Mouse (Mus musculus): ENCODE measurements at regions not wholly inside any gene's neighbourhood (a gene's known extent, or its start where the extent isn't known, plus 50 kb on each side); places are given as distances from the start of the nearest gene placed in this dataset.

GRCm38 (mm10) chr3:39528087-39528486 lies 641.3 kb downstream of the Fat4 start:
- Histone ChIP-seq H3K27me3 (ENCODE audit: control insufficient read depth, insufficient read depth, insufficient read length) (no peaks in the 10 kb centered on the region), H3K79me3 (ENCODE audit: low read depth) (no peaks in the 10 kb centered on the region), H3K4me3 (ENCODE audit: insufficient read depth, poor library complexity, severe bottlenecking) (no peak overlapping the region), H3ac (ENCODE audit: control insufficient read depth, insufficient read length, low read depth) (no peak overlapping the region), H3K36me3 (ENCODE audit: control insufficient read depth, insufficient read depth) (no peaks in the 10 kb centered on the region), H3K79me2 (ENCODE audit: control insufficient read depth, insufficient read depth) (no peaks in the 10 kb centered on the region)
- TF ChIP-seq MYOG (IDR thresholded peaks at IDR 0.05; ENCODE audit: control insufficient read depth, extremely low read depth, insufficient read length) (no peak), MYOD1 (IDR thresholded peaks at IDR 0.05; ENCODE audit: control insufficient read depth, insufficient read length, low read depth) (no peak), FOSL1 (IDR thresholded peaks at IDR 0.05; ENCODE audit: insufficient read depth, low read length, poor library complexity, severe bottlenecking) (no peak), USF1 (IDR thresholded peaks at IDR 0.05; ENCODE audit: low read depth) (no peak), CTCF (IDR thresholded peaks at IDR 0.05; ENCODE audit: control insufficient read depth, insufficient read depth, insufficient read length) (no peak), MAX (IDR thresholded peaks at IDR 0.05) (no peak), CEBPB (IDR thresholded peaks at IDR 0.05; ENCODE audit: low read depth) (no peak)

- no peaks in the 10 kb centered on the region for H3K36me3 ChIP-seq (ENCODE audit: control insufficient read depth, insufficient read depth)
- H3K79me2 ChIP-seq (ENCODE audit: control insufficient read depth, insufficient read depth), result no peaks in the 10 kb centered on the region
- no peaks in the 10 kb centered on the region for H3K79me3 ChIP-seq (ENCODE audit: low read depth)
- TF ChIP-seq MAX (IDR thresholded peaks at IDR 0.05), result no peak
- no peak for TF ChIP-seq CTCF (IDR thresholded peaks at IDR 0.05; ENCODE audit: control insufficient read depth, insufficient read depth, insufficient read length)
- no peak for TF ChIP-seq CEBPB (IDR thresholded peaks at IDR 0.05; ENCODE audit: low read depth)
- TF ChIP-seq MYOD1 (IDR thresholded peaks at IDR 0.05; ENCODE audit: control insufficient read depth, insufficient read length, low read depth), result no peak
- no peak for TF ChIP-seq MYOG (IDR thresholded peaks at IDR 0.05; ENCODE audit: control insufficient read depth, extremely low read depth, insufficient read length)
- no peak for TF ChIP-seq USF1 (IDR thresholded peaks at IDR 0.05; ENCODE audit: low read depth)
- TF ChIP-seq FOSL1 (IDR thresholded peaks at IDR 0.05; ENCODE audit: insufficient read depth, low read length, poor library complexity, severe bottlenecking), result no peak
- no peaks in the 10 kb centered on the region for H3K27me3 ChIP-seq (ENCODE audit: control insufficient read depth, insufficient read depth, insufficient read length)
- no peak overlapping the region for H3K4me3 ChIP-seq (ENCODE audit: insufficient read depth, poor library complexity, severe bottlenecking)
- H3ac ChIP-seq (ENCODE audit: control insufficient read depth, insufficient read length, low read depth), result no peak overlapping the region
Measured at GRCm38 (mm10) chr3:39537515-39537914, 650.8 kb downstream of the Fat4 start.

- TF ChIP-seq FOSL1 (IDR thresholded peaks at IDR 0.05; ENCODE audit: insufficient read depth, low read length, poor library complexity, severe bottlenecking) (no peak), USF1 (IDR thresholded peaks at IDR 0.05; ENCODE audit: low read depth) (no peak), CEBPB (IDR thresholded peaks at IDR 0.05; ENCODE audit: low read depth) (no peak), CTCF (IDR thresholded peaks at IDR 0.05; ENCODE audit: control insufficient read depth, insufficient read depth, insufficient read length) (no peak), MYOG (IDR thresholded peaks at IDR 0.05; ENCODE audit: control insufficient read depth, extremely low read depth, insufficient read length) (no peak), MYOD1 (IDR thresholded peaks at IDR 0.05; ENCODE audit: control insufficient read depth, insufficient read length, low read depth) (no peak), MAX (IDR thresholded peaks at IDR 0.05) (no peak)
- H3K79me3 ChIP-seq (ENCODE audit: low read depth), result no peaks in the 10 kb centered on the region
- no peaks in the 10 kb centered on the region for H3K36me3 ChIP-seq (ENCODE audit: control insufficient read depth, insufficient read depth)
- no peaks in the 10 kb centered on the region for H3K79me2 ChIP-seq (ENCODE audit: control insufficient read depth, insufficient read depth)
- no peak overlapping the region for H3K4me3 ChIP-seq (ENCODE audit: insufficient read depth, poor library complexity, severe bottlenecking)
- H3ac ChIP-seq (ENCODE audit: control insufficient read depth, insufficient read length, low read depth), result no peak overlapping the region
- no peaks in the 10 kb centered on the region for H3K27me3 ChIP-seq (ENCODE audit: control insufficient read depth, insufficient read depth, insufficient read length)
Measured at GRCm38 (mm10) chr3:39540530-39541118, 653.9 kb downstream of the Fat4 start.

- Histone ChIP-seq H3K79me3 (ENCODE audit: low read depth) (no peaks in the 10 kb centered on the region), H3K27me3 (ENCODE audit: control insufficient read depth, insufficient read depth, insufficient read length) (no peaks in the 10 kb centered on the region), H3ac (ENCODE audit: control insufficient read depth, insufficient read length, low read depth) (no peak overlapping the region), H3K36me3 (ENCODE audit: control insufficient read depth, insufficient read depth) (no peaks in the 10 kb centered on the region), H3K4me3 (ENCODE audit: insufficient read depth, poor library complexity, severe bottlenecking) (no peak overlapping the region), H3K79me2 (ENCODE audit: control insufficient read depth, insufficient read depth) (no peaks in the 10 kb centered on the region)
- TF ChIP-seq CEBPB (IDR thresholded peaks at IDR 0.05; ENCODE audit: low read depth) (no peak), MAX (IDR thresholded peaks at IDR 0.05) (no peak), USF1 (IDR thresholded peaks at IDR 0.05; ENCODE audit: low read depth) (no peak), CTCF (IDR thresholded peaks at IDR 0.05; ENCODE audit: control insufficient read depth, insufficient read depth, insufficient read length) (no peak), MYOG (IDR thresholded peaks at IDR 0.05; ENCODE audit: control insufficient read depth, extremely low read depth, insufficient read length) (no peak), MYOD1 (IDR thresholded peaks at IDR 0.05; ENCODE audit: control insufficient read depth, insufficient read length, low read depth) (no peak), FOSL1 (IDR thresholded peaks at IDR 0.05; ENCODE audit: insufficient read depth, low read length, poor library complexity, severe bottlenecking) (no peak)
Measured at GRCm38 (mm10) chr3:39559460-39560041, 672.8 kb downstream of the Fat4 start.

- Histone ChIP-seq H3ac (ENCODE audit: control insufficient read depth, insufficient read length, low read depth) (no peak overlapping the region), H3K27me3 (ENCODE audit: control insufficient read depth, insufficient read depth, insufficient read length) (no peaks in the 10 kb centered on the region), H3K36me3 (ENCODE audit: control insufficient read depth, insufficient read depth) (no peaks in the 10 kb centered on the region), H3K79me3 (ENCODE audit: low read depth) (no peaks in the 10 kb centered on the region), H3K79me2 (ENCODE audit: control insufficient read depth, insufficient read depth) (no peaks in the 10 kb centered on the region), H3K4me3 (ENCODE audit: insufficient read depth, poor library complexity, severe bottlenecking) (no peak overlapping the region)
- TF ChIP-seq CEBPB (IDR thresholded peaks at IDR 0.05; ENCODE audit: low read depth) (no peak), MAX (IDR thresholded peaks at IDR 0.05) (no peak), MYOD1 (IDR thresholded peaks at IDR 0.05; ENCODE audit: control insufficient read depth, insufficient read length, low read depth) (no peak)
Measured at GRCm38 (mm10) chr3:39560951-39561350, 674.2 kb downstream of the Fat4 start.

Data from C2C12 (cell line).